Mouse (Mus musculus): ENCODE measurements at regions not wholly inside any gene's neighbourhood (a gene's known extent, or its start where the extent isn't known, plus 50 kb on each side); places are given as distances from the start of the nearest gene placed in this dataset.

- TF ChIP-seq POLR2A (IDR thresholded peaks at IDR 0.05; ENCODE audit: control insufficient read depth, extremely low read depth, insufficient read depth, low read length, poor library complexity) (no peak), CTCF (IDR thresholded peaks at IDR 0.05; ENCODE audit: borderline replicate concordance, control insufficient read depth, extremely low read depth, insufficient read depth, low read length, poor library complexity) (no peak)
Measured at GRCm38 (mm10) chr10:118598497-118598896, 157.7 kb downstream of the Ifng start.
